Mouse (Mus musculus): Measurements from ENCODE around the gene Ddx27.

DNA sequence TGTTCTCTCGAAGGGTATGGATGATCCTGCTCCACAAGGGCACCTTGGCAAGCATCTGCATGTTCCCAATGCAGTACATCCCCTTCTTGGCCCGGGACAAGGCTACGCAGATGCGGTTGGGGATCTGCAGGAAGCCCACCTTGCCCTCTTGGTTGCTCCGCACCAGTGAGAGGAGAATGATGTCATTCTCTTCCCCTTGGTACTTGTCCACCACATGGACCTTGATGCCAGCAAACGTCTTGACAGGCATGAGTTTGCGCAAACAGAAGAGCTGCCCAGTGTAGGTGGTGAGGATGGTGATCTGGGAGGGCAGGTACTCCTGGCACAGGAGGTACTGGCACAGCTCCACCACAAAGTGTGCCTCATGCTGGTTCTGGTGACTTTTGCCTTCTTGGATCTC, 23.7 kb downstream of the Ddx27 start:
- TF ChIP-seq CTCF (IDR thresholded peaks at IDR 0.05; ENCODE audit: insufficient read depth, low read depth, low read length) (no peak), POLR2A (IDR thresholded peaks at IDR 0.05; ENCODE audit: insufficient read depth, low read depth, low read length) (no peak)
